Mouse (Mus musculus): ENCODE measurements around the gene Tnip2.
A peak's percentile ranks its signal among the peaks of the same experiment; 100 is the strongest.

Tnip2 gene

DNA sequence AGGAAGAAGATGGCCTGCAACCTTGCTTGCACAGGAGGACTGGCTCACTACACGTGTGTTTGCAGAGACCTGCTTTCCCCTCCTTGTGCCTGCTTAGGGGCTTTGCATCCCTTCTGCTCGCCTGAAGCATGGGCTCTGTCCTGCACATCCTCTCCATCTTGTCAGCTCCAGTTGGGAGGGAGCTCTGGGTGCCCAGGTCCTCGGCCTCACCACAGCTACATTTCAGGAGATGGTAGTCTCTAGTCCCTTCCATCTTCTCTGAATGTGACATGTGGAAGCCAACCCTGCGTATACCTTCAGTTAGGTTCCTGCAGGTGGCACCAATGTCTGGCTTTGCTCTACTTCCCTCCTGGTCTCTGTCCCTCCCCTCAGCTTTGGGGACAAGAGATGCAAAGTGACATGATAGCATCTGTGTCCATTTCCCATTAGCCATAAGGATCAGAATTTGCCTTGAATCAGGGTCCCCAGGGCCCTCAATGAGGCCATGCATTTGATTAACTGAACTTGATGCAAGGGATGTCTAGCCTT, 10.2 kb upstream of the Tnip2 start:
- DNase-seq (ENCODE audit: low spot score): no peak

DNA sequence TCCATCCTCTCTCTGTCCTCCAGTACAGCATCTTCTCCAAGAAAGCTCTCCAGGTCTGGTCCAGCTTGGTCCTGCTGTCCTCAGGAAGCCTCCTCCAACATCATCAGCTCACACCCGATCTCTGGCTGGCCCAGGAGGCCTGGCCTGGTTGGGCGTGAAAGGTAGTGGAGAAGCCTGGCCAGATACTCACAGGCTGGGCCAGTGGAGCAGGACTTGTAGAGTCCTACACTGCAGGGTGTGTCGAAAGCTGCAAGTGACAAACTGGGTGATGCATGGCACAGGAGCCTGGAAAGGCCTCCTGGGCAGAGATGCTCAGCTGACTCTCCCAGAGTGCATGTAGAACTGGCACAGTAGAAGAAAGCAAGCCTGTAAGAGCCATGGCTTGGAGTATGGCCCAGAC, 7.5 kb upstream of the Tnip2 start:
- no peak for DNase-seq (ENCODE audit: low spot score)

DNA sequence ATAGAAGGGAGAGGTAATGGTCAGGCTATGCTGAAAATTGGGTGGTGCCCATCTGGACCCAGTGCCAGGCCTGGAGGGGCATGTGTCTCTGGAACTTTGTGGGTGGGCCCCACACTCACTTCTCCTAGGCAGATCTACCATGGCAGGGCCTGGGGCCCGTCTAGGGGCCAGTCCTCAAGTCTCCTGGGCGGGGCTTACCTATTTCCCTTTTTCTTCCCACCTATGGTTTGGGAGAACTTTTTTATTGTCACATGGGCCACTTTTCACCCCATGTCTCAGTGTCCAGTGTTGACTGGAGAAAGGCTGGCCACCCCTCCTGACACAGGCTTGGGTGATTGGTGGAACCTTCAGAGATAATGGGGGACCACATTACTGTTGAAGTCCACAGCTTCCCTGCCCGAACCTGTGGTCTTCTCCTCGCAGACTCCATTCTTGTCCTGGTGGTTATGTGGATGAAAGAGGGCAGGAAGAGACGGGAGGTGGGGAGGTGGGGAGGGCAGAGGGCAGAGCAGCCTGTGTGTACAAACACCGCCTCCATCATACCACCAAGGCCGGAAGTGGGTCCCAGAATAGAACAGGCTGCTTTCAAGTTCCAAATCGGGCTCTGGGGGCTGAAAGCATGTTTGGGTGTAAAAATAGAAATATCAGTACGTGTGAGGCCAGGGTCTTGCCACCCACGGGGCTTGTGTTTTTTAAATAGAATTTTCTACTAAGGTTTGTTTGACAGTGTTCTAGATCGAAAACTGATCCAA, 6.8 kb upstream of the Tnip2 start:
- DNase-seq (ENCODE audit: low spot score): no peak

DNA sequence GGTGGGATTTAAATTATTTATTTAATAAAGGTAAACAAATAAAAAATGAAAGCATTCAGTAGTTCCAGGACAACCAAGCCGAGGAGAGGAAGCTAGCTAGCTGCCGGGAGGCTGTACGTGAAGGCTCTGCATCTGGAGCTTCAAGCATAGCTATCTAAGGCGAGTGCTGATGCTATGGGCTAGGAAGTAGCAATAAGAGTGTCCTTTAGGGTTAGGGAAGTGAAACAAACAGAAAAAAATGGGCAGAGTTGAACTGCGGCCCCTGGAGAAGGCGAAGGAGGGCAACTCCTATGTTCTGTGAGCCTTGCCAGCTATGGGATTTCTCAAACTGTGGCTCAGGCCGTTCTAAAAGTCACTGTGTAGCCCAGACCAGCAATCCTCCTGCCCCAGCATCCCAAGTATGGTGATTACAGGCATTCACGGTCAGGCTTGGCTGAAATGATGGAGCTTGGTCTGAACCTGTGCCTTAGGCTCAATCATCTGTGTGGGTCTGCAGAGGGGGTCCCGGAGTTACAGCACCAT, 5.7 kb upstream of the Tnip2 start:
- no peak for DNase-seq (ENCODE audit: low spot score)

DNA sequence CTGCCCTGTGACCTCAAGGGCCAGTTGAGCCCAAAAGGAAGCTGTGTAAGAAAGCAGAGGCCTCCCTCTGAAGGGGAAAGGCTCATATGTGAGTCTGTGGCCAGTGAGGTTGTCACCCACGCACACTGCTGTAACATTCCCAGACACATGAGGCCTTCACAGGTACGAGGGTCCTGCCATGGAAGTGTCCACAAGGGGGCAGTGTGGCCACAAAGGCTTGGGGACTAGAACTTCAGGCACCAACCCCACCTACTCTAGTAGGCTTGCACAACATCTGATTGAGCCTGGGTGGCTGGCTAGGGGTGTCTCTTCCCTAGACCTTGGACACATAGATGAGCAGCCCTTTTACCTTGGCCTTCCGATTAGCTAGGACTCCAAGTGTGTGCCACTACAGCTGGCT, 4.1 kb upstream of the Tnip2 start:
- peak; percentile 92 for DNase-seq (ENCODE audit: low spot score)

DNA sequence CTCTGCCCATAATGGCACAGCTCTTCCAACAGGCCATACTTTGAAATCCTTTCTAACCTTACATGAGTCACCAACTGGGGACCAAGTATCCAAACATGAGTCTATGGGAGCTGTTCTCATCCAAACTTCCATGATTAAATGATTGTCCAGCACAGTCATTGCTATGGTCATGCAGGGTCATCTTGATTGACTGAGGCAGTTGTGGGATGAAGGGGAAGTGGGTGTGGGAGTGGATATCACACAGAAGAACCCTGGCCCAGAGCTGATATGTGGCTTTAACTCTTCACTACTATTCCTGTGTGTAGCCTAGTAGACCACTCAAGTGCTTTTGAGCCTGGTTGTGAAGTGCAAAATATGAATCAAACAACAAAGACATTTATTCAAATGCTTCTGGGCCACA, 1.3 kb upstream of the Tnip2 start:
- no peak for DNase-seq (ENCODE audit: low spot score)

DNA sequence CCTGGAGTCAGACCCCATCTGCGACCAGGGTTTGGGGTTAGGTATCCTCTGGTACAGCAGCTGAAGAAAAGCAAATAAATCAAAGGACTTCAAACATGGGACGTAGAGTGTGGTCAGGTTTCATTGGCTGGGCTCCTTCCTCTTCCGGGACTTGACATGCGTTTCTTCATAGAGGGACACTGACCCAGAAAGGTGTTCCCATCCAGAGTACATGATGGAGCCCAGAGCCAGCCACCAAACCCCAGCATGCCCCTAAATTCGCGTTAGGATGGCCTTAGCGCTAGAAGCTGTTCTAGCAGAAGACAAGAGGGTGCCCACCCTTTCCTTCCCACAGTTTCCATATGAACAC, 401 bp upstream of the Tnip2 start:
- DNase-seq (ENCODE audit: low spot score): no peak

DNA sequence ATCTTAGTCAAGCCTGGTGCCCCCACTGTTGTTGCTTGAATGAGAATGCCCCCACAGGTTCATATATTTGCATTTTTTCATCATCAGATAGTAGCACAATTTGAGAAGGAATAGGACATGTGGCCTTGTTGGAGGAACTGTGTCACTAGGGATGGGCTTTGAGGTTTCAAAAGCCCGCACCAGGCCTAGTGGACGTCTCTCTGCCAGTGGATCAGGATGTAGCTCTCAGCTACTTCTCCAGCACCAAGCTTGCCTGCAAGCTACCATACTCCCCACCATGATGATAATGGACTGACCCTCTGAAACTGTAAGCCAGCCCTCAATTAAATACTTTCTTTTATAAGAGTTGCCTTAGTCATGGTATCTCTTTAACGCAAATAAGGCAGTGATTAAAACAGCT, 1.3 kb downstream of the Tnip2 start:
- DNase-seq (ENCODE audit: low spot score): no peak

DNA sequence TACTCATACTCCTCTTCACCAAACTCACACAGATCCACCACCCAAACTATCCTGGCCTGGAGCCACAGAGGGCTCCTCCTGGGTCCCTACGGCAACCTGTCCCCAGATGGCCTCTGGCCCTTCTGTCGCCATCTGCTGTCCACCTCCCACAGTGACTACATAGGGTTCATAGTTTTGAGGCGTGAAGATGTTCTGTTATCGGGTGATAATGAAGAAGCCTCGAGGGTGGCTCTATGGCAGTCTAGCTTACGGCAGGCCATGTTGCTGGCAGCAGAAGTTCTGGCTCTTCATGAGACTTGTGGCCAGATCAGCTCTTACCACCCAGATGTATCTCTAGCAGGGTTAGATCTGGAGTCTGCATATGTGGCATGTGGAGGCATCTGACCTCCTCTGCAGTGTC, 11.0 kb downstream of the Tnip2 start:
- DNase-seq (ENCODE audit: low spot score): no peak

DNA sequence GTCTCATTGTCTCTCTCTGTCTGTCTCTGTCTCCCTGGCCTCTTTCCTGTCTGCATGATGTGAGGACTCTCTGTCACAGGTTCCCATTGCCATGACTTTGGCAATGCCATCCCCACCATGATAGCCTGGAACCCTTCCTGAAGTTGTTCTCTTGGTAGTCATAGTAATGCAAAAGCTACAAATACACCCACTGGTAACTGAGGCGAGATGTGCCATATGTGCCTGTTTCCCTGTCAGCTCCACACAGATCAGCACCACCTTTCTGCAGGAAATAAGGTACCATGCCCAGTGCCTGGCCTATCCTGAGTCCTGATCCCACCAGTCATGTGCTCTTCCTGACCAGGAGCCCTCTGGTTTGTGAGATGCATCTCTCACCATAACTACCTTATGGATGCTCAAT, 11.4 kb downstream of the Tnip2 start:
- no peak for DNase-seq (ENCODE audit: low spot score)

DNA sequence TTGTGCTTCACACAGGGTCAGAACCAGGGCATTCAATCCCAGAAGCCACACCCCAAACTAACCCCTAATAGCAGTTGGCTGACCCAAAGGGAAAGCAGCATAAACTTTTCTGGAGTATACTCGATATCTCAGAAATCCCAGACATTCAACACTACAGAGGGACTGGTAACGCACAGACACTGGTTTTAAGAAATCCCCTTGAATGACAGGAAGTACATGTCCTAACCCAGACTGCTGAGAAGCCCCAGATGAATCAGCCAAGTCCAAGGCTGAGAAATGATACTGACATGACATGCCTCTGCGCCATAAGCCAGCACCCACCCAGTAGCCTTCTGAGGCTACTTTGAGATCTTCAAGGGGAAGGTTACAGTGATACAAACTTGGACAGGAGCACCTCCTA, 12.2 kb downstream of the Tnip2 start:
- no peak for DNase-seq (ENCODE audit: low spot score)

DNA sequence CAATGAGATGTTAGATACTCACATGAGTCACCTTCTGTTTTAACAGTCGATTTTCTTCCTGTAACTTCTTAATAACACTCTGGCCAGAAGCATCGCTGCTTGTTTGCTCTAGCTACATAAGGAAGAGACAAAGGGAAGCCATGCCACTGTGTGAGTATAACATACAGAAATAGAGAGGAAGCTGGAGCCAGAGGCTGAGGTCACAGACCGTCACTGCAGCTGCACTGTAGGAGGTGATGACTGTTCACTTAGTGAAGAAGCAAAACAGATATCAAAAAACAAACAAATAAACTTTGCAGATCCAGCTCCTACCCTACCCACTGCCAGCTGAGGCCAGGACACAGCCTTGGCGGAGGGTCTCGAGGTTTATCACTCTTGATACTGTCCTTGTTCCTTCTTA, 12.9 kb downstream of the Tnip2 start:
- DNase-seq (ENCODE audit: low spot score): no peak

DNA sequence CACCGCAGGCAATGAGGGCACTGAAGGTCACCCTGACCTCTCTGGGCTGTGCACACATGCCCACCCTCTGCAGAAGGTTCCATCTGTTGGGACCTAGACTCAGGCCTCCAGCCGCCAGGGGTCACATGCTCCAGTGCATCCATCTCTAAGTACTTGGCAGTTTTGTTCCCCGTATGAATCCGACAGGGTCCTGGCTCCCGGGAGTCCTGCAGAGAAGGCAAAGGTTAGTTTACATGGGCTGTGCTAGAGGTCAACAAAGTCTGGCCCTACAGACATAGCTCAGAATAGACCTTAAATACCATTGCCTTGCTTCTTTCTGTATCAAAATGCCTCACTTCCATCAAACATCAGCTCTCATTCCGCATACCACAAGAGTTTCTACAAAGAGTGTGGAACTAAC, 17.0 kb downstream of the Tnip2 start:
- no peak for DNase-seq (ENCODE audit: low spot score)

DNA sequence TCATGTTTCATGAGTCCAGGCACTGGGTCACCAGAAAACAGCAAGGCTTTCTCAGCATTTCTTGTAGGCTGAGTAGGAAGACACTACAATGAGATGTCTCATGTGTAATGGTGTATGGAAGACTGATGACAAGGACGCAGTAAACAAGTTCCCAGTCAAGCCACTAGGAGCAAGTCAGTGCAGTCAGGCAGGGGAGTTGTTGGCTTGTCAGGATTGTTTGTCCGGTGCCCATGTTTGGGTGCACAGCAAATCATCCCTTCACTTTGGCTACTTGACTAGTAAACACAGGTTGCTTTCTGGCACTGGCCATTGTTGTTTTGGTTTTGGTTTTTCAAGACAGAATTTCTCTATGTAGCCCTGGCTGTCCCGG, 24.4 kb downstream of the Tnip2 start:
- DNase-seq (ENCODE audit: low spot score): no peak

DNA sequence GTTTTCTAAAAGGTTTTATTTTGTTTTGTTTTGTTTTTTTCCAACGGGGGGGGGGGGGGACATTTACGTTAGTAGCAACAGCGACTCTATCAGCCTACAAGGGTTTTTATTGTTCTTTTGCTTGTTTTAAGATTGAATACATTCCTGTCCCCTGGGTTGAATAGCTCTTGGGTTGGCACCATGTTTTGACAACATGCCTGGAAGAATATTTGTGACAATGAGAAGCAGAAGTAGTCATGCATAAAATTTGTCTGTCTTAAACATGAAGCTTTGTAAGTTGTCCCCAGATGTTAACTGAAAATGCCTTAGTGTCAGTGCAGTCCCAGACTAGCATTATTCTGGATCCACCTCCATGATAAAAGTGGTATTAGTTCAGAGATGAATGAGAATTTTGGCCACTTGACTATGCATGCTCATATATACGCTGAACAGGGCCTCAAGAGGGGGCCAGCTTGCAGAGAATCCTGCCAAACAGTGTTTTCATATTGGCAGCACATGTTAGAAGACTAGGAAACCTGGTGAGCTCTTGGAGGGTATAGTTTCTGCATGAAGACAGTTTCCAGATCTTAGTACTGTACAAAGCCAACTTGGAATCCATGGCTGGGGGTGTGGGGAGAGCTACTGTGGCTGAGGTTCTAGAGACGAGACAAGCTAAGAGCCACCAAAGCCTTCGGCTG, 24.9 kb downstream of the Tnip2 start:
- DNase-seq (ENCODE audit: low spot score): no peak

DNA sequence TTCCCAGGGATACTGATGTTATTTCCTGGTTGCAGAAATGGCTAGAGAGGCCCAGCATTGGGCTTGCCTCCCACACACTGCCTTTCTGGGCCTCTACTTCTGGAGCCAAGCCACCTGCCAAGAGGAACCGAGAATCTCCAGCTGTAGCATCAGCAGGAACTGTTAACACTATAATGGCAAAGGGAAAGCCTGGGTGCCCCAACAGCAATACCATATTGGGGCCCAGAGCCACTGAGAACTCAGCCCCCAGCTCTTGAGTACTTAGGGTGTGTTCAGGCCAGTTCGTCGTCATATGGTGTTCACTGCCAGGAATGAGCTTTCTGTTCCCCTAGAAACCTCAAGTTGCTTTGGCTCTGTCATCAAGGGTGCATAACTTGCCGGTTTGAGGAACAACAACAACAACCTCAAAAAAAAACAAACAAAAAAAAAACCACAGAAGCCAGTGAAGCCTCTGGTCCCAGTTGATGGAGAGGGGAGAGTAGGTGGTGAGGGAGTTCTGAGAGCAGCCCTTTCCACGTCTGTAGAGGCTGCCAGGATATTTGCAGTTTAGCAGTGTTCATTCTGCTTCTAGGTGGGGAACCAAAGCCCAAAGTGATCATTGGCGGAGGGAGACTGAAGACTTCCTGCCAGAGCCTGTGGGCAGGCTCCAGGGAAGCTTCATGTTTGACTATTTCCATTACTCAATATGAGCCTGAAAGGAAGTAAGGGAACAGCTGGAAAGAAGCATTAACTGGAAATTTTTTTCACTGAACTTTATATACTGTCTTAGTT, 26.3 kb downstream of the Tnip2 start:
- DNase-seq (ENCODE audit: low spot score): no peak

DNA sequence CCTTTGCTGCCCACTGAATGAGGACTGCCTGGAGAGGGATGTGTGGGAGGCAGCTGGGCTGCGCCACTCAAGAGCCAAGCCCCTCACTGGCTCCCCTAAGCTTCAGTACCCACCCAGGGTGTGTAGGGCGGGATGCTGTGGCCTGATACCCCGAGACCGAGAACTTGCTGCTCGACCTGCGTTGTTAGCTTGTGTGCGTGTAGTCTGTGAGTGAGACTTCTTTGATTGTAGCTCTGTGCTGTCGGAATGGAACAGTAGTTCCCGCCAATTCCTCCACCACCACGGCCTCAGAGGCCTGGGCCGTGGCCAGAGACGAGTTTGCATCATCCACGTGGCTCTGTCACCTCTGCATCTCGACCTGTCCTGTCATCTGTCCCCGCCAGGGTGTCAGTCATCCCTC, 28.1 kb downstream of the Tnip2 start:
- DNase-seq (ENCODE audit: low spot score): no peak

DNA sequence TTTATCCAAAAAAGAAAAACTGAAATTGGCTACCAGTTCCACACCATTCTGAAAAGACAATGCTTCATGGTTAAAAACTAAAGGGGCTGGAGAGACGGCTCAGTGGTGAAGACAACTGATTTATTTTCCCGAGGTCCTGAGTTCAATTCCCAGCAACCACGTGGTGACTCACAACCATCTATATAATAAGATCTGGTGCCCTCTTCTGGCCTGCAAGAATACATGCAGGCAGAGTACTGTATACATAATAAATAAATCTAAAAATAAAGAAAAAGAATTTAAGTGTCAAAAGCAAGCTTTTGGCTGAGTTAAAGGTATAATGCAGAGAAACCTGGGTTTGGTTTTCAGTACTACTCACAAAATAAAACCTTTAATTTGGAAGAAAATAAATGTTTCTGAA, 32.9 kb downstream of the Tnip2 start:
- no peak for DNase-seq (ENCODE audit: low spot score)

DNA sequence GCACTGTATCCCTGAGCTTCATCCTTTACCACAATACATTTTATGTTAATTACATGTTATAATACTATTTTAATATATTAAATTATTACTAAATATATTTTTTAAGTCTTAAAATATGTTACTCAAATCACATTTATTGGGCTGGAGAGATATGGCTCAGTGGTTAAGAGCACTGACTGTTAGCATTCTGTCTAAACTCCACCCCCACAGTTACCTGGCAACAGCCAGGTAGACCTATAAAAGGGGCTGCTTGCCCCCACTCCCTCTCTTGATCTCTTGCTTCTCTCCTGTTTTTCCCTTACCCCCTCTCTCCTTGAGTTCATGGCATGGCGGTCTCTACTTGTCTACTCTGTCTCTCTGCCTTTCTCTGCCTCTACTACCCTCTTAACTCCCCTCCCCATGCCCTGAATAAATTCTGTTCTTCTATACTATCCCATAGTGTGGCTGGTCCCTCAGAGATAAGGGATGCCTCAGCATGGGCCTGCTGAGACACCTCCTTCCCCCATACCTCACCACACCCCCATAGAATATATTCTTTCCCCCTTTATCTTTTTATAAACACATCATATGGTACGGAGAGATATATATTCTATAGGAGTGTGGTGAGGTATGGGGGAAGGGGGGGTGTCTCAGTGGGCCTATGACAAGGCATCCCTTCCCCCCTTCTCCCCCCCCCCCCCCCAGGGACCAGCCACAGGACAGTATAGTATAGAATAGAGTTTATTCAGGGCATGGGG, 45.6 kb downstream of the Tnip2 start:
- DNase-seq (ENCODE audit: low spot score): no peak

DNA sequence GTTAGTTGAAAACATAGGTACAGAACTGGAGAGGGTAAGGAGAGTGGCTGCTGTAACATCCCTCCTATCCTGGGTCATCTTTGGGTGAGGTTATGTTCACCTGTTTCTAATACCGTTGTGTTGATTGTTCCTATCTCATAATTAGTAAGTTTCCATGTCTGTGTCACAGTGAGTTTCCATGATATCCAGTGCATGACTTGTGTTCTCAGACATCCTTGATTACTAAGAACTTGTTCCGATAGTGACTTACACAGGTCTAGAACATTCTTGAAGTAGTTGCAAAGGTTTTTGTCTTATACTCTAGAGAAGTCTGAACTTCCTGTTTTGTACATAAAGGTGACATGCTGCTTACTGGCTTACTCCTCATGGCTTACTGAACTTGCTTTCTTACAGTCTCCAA, 47.1 kb downstream of the Tnip2 start:
- no peak for DNase-seq (ENCODE audit: low spot score)

DNA sequence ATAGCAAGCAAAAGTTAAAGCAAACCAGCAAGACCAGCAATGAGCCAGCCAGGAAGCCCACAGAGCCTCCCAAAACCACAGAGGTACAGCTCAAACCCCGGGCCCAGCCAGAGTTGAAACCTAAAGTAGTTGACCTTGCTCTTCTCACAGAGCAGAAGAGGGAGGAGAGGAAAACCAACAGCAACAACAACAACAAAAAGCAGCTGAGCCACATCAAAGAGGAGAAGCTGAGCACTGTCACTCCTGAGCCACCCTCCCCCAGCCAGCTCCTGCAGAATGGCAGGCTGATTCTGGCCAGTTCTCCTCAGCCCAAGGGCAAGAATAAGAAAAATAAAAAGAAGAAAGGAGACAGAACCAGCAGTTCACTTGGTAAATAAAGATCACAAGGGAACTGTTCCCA, 47.7 kb downstream of the Tnip2 start:
- DNase-seq (ENCODE audit: low spot score): no peak

DNA sequence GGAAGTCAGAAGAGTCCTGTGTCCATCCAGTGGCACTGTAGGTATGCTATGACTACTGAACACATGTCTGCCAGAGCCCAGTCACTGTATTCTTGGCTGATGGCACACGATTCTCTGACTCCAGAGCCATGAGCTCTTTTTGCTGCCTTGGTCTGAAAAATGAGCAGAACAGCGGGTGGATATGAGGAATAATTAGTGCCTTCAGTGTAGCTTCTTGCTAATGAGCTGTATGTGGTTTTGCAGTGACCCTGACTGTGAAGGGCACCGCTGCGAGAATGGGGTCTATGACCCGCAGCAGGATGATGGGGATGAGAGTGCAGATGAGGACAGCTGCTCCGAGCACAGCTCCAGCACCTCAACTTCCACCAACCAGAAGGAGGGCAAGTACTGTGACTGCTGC, 52.0 kb downstream of the Tnip2 start:
- DNase-seq (ENCODE audit: low spot score): no peak
